In genomic region chr9:53378171-53378570, GRCm38 (mm10) we compare ENCODE assay signal across 26 mouse cellular contexts. TPM values are rescaled to one million over a fixed set of nuclear protein-coding genes. Genes with fewer than 3 reads are reported as not detected.
"Had no signal": no experiment of that assay in that cellular context is flagged by ENCODE, and none has a peak within 500 bp of the region (broad histone marks: within the 10 kb centered on the region; RNA-seq: fewer than 3 reads in every experiment).

No protein-coding gene starts in this region.

- H3K9ac ChIP-seq: hindbrain, embryonic 13.5 days; hindbrain, embryonic 15.5 days; limb, embryonic 12.5 days; liver, embryonic 13.5 days; liver, embryonic 15.5 days; liver, postnatal 0 days had no signal

- H3K4me2 ChIP-seq: heart, embryonic 11.5 days; hindbrain, embryonic 13.5 days; hindbrain, embryonic 15.5 days; limb, embryonic 12.5 days; liver, embryonic 11.5 days; liver, embryonic 13.5 days; liver, embryonic 15.5 days had no signal

- ATAC-seq: hindbrain, postnatal 0 days; liver, postnatal 0 days had no signal

- H3K9me3 ChIP-seq: hindbrain, embryonic 13.5 days; hindbrain, embryonic 15.5 days; limb, embryonic 10.5 days; limb, embryonic 12.5 days; liver, embryonic 13.5 days; liver, embryonic 15.5 days had no signal

- H3K36me3 ChIP-seq: hindbrain, embryonic 13.5 days; hindbrain, embryonic 15.5 days; limb, embryonic 10.5 days; limb, embryonic 12.5 days; liver, embryonic 13.5 days; liver, embryonic 15.5 days had no signal

- H3K27me3 ChIP-seq: hindbrain, embryonic 15.5 days; limb, embryonic 12.5 days had no signal

- DNase-seq: gastrocnemius, postnatal 14 days; gastrocnemius, postnatal 36 days; heart, adult 11 months; heart, adult 2 months; heart, postnatal 10 days; heart, postnatal 36 days; kidney, adult 18-20 months; kidney, adult 8-10 months; kidney, postnatal 10 days; kidney, postnatal 25 days; kidney, postnatal 4 days; liver; liver, embryonic 13.5 days; liver, postnatal 0 days had no signal

- H3K4me3 ChIP-seq: heart, adult 2 months; hindbrain, embryonic 13.5 days; hindbrain, embryonic 15.5 days; layer of hippocampus, adult 2 months; left cerebral cortex, adult 2 months; limb, embryonic 10.5 days; limb, embryonic 12.5 days; liver, embryonic 13.5 days; liver, embryonic 15.5 days had no signal

- H3K27ac ChIP-seq: heart, adult 2 months; hindbrain, embryonic 13.5 days; hindbrain, embryonic 15.5 days; hindbrain, postnatal 0 days; layer of hippocampus, adult 2 months; left cerebral cortex, adult 2 months; limb, embryonic 10.5 days; limb, embryonic 12.5 days; liver, embryonic 13.5 days; liver, embryonic 15.5 days had no signal

- H3K4me1 ChIP-seq: hindbrain, embryonic 13.5 days; hindbrain, embryonic 15.5 days; limb, embryonic 10.5 days; limb, embryonic 12.5 days; liver, embryonic 13.5 days; liver, embryonic 15.5 days had no signal

RNA-seq across cellular contexts. Expression of gene 4930550C14Rik, which starts 24.0 kb away (rescaled TPM):
- total RNA-seq: gastrocnemius, adult 18-20 months; gastrocnemius, adult 8-10 months; gastrocnemius, postnatal 36 days; heart, adult 2 months; layer of hippocampus, adult 2 months had no signal
